Comparison of ENCODE assay signal across 11 mouse cellular contexts in the genomic region with DNA sequence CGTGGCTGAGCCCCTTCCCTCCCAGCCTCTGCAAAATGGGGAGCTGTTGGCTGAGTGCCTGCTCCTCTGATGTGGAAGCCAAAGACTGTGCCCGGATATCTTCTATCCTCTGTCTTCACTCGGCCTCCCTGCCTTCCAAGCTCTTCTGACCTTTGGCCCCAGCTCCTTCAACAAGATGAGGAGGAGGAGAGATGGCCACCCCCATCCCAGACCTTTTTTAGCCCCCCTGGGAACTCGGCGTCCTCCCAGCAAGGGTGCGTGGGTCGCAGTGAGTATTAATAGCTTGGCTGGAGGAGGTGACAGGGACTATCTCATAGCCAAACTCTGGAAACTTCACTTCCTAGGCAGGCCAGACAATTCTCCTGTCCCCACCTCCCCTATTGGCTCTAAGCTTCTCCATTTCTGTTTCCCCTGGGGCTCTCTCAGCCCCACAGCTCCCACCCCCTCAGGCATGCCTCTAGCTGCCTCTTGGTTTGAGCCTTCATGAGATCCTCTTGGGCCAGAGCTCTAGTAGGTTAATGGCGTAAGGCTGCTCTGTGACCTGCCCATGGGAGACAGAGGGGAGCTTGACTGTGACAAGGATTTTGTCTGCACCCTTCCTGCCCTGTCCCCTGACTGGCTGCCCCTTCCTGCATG. TPM values are rescaled to one million over a fixed set of nuclear protein-coding genes. Genes with fewer than 3 reads are reported as not detected.
DNase-seq lines count a peak whose midpoint lies in the region; ATAC-seq and TF ChIP-seq lines count a peak whose summit lies in the region.
"Had no signal": no experiment of that assay in that cellular context is flagged by ENCODE, and none has a peak within 500 bp of the region (broad histone marks: within the 10 kb centered on the region; RNA-seq: fewer than 3 reads in every experiment).

No protein-coding gene starts in this region.

- H3K4me1 ChIP-seq in intestine, embryonic 14.5 days (replicated peaks; ENCODE audit: control insufficient read depth, insufficient read depth, low read length), result peaks cover 3% of the 10 kb centered on the region; the same call in 1 of the 2 replicates
- H3K4me1 ChIP-seq in intestine, embryonic 15.5 days (replicated peaks), result peaks cover 4% of the 10 kb centered on the region; the same call in 1 of the 2 replicates
- peaks cover 18% of the 10 kb centered on the region for H3K4me1 ChIP-seq in cortical plate, adult 2 months (ENCODE audit: control insufficient read depth, insufficient read depth, low read length)
- peaks cover 39 to 53% of the 10 kb centered on the region in 2 experiments for H3K4me1 ChIP-seq in heart, embryonic 14.5 days (ENCODE audit: control insufficient read depth in 2 of 2, insufficient read depth in 2 of 2, low read length in 2 of 2)
- peaks cover 21% of the 10 kb centered on the region for H3K4me1 ChIP-seq in lung, embryonic 15.5 days
- no peaks in the 10 kb centered on the region for H3K4me1 ChIP-seq in forebrain, postnatal 0 days (ENCODE audit: insufficient read depth)
- H3K4me1 ChIP-seq: neural tube, embryonic 12.5 days had no signal

- DNase-seq in intestine, embryonic 14.5 days (ENCODE audit: low spot score), result no peak
- DNase-seq in layer of hippocampus, adult 9-10 months (ENCODE audit: low spot score), result no peak
- no peak for DNase-seq in forebrain, postnatal 0 days

- no peaks in the 10 kb centered on the region for H3K27me3 ChIP-seq in intestine, embryonic 14.5 days (replicated peaks; ENCODE audit: control insufficient read depth, insufficient read depth, low read length)
- no peaks in the 10 kb centered on the region for H3K27me3 ChIP-seq in intestine, embryonic 15.5 days (replicated peaks)
- H3K27me3 ChIP-seq in heart, embryonic 14.5 days (ENCODE audit: control insufficient read depth, insufficient read depth, low read length), result no peaks in the 10 kb centered on the region
- no peaks in the 10 kb centered on the region for H3K27me3 ChIP-seq in lung, embryonic 15.5 days
- H3K27me3 ChIP-seq in forebrain, postnatal 0 days (ENCODE audit: insufficient read depth, low read length), result no peaks in the 10 kb centered on the region
- H3K27me3 ChIP-seq: neural tube, embryonic 12.5 days had no signal

- peaks cover 3% of the 10 kb centered on the region; the same call in 1 of the 2 replicates for H3K9me3 ChIP-seq in intestine, embryonic 14.5 days (ENCODE audit: control insufficient read depth, low read length)
- no peaks in the 10 kb centered on the region for H3K9me3 ChIP-seq in intestine, embryonic 15.5 days
- no peaks in the 10 kb centered on the region for H3K9me3 ChIP-seq in heart, embryonic 14.5 days (ENCODE audit: control insufficient read depth, low read length)
- H3K9me3 ChIP-seq in lung, embryonic 15.5 days, result no peaks in the 10 kb centered on the region
- no peaks in the 10 kb centered on the region for H3K9me3 ChIP-seq in forebrain, postnatal 0 days (ENCODE audit: low read length)

- no peak overlapping the region for H3K4me3 ChIP-seq in intestine, embryonic 14.5 days (ENCODE audit: low read depth, low read length)
- H3K4me3 ChIP-seq in intestine, embryonic 15.5 days (replicated peaks), result no peak overlapping the region
- H3K4me3 ChIP-seq in cortical plate, adult 2 months (ENCODE audit: insufficient read depth, low read length), result no peak overlapping the region
- H3K4me3 ChIP-seq in heart, embryonic 14.5 days (ENCODE audit: control insufficient read depth in 1 of 2, insufficient read depth in 1 of 2, low read depth in 1 of 2, low read length in 2 of 2), result no peak overlapping the region
- H3K4me3 ChIP-seq in lung, embryonic 15.5 days, result no peak overlapping the region
- H3K4me3 ChIP-seq in forebrain, postnatal 0 days (ENCODE audit: low read depth, low read length), result no peak overlapping the region
- H3K4me3 ChIP-seq: neural tube, embryonic 12.5 days had no signal

- no peak overlapping the region for H3K4me2 ChIP-seq in intestine, embryonic 14.5 days (ENCODE audit: low read length)
- H3K4me2 ChIP-seq in intestine, embryonic 15.5 days (replicated peaks), result no peak overlapping the region
- peak overlapping the region; percentile 12; the same call in 1 of the 2 replicates for H3K4me2 ChIP-seq in heart, embryonic 14.5 days (ENCODE audit: low read length)
- H3K4me2 ChIP-seq in lung, embryonic 15.5 days, result peak overlapping the region; percentile 10; the same call in 1 of the 2 replicates
- H3K4me2 ChIP-seq in forebrain, postnatal 0 days (ENCODE audit: low read depth), result no peak overlapping the region
- H3K4me2 ChIP-seq: neural tube, embryonic 12.5 days had no signal

- 46% methylated on average over 8 of the region's 8 CpGs for WGBS in intestine, embryonic 14.5 days
- 49% methylated on average over 8 of the region's 8 CpGs for WGBS in intestine, embryonic 15.5 days
- WGBS in heart, embryonic 14.5 days, result 12% methylated on average over 8 of the region's 8 CpGs
- WGBS in lung, embryonic 15.5 days, result 27% methylated on average over 8 of the region's 8 CpGs
- WGBS in forebrain, postnatal 0 days, result 52% methylated on average over 8 of the region's 8 CpGs

- no peak for TF ChIP-seq CTCF in cortical plate, adult 2 months (IDR thresholded peaks at IDR 0.05; ENCODE audit: extremely low read depth, insufficient read depth, low read length)
- no peak for TF ChIP-seq CTCF in forebrain, postnatal 0 days (IDR thresholded peaks at IDR 0.05; ENCODE audit: low read depth)

- no peak for TF ChIP-seq POLR2A in cortical plate, adult 2 months (IDR thresholded peaks at IDR 0.05; ENCODE audit: extremely low read depth, insufficient read depth, low read length)

- H3K9ac ChIP-seq in intestine, embryonic 14.5 days (ENCODE audit: low read length), result no peak overlapping the region
- no peak overlapping the region for H3K9ac ChIP-seq in intestine, embryonic 15.5 days
- peak overlapping the region; percentile 1; the same call in 1 of the 2 replicates for H3K9ac ChIP-seq in heart, embryonic 14.5 days (ENCODE audit: low read length)
- no peak overlapping the region for H3K9ac ChIP-seq in lung, embryonic 15.5 days
- H3K9ac ChIP-seq in forebrain, postnatal 0 days, result no peak overlapping the region
- H3K9ac ChIP-seq: liver, embryonic 14.5 days; neural tube, embryonic 12.5 days had no signal

- 0 out of 2 replicates have a peak, but pooled peaks have one; percentile 14 for ATAC-seq in intestine, embryonic 14.5 days (replicated peaks; ENCODE audit: low FRiP score, low TSS enrichment, low read depth)
- no peak; the same call in 1 of the 2 replicates for ATAC-seq in intestine, embryonic 15.5 days
- ATAC-seq in heart, embryonic 14.5 days (ENCODE audit: insufficient number of reproducible peaks, insufficient read depth, low FRiP score, low read depth), result 0 out of 2 replicates have a peak, but pooled peaks have one; percentile 33
- ATAC-seq in lung, embryonic 15.5 days (ENCODE audit: borderline replicate concordance, extremely low read depth, low FRiP score, low TSS enrichment), result peak; percentile 60; the same call in 1 of the 2 replicates
- no peak for ATAC-seq in cerebellum, adult (ENCODE audit: insufficient number of reproducible peaks, low FRiP score, low TSS enrichment)
- ATAC-seq in forebrain, postnatal 0 days, result no peak
- ATAC-seq: inflammation-experienced regulatory T-cells, adult 6 months had no signal

- no peaks in the 10 kb centered on the region for H3K36me3 ChIP-seq in intestine, embryonic 14.5 days (ENCODE audit: control insufficient read depth, insufficient read depth, low read length)
- no peaks in the 10 kb centered on the region for H3K36me3 ChIP-seq in intestine, embryonic 15.5 days
- H3K36me3 ChIP-seq in heart, embryonic 14.5 days (ENCODE audit: control insufficient read depth, insufficient read depth, low read length), result no peaks in the 10 kb centered on the region
- no peaks in the 10 kb centered on the region for H3K36me3 ChIP-seq in lung, embryonic 15.5 days
- H3K36me3 ChIP-seq in forebrain, postnatal 0 days (ENCODE audit: insufficient read depth), result no peaks in the 10 kb centered on the region
- H3K36me3 ChIP-seq: neural tube, embryonic 12.5 days had no signal

- no peak overlapping the region for H3K27ac ChIP-seq in intestine, embryonic 14.5 days (ENCODE audit: low read depth)
- no peak overlapping the region for H3K27ac ChIP-seq in intestine, embryonic 15.5 days
- H3K27ac ChIP-seq in cortical plate, adult 2 months (ENCODE audit: insufficient read depth, low read length), result 0 out of 2 replicates have a peak overlapping the region, but pooled peaks have one; percentile 34
- H3K27ac ChIP-seq in heart, embryonic 14.5 days (replicated peaks in 1 of 2; ENCODE audit: control insufficient read depth in 1 of 2, insufficient read depth in 1 of 2, low read depth in 2 of 2, low read length in 2 of 2), result peak overlapping the region; percentile 40 to 75
- H3K27ac ChIP-seq in lung, embryonic 15.5 days, result 0 out of 2 replicates have a peak overlapping the region, but pooled peaks have one; percentile 42
- no peak overlapping the region for H3K27ac ChIP-seq in forebrain, postnatal 0 days (ENCODE audit: low read depth, low read length)
- H3K27ac ChIP-seq: liver, embryonic 14.5 days; neural tube, embryonic 12.5 days had no signal

RNA-seq across cellular contexts. Expression of a gene that starts 22.7 kb away (rescaled TPM):
- 1,252 and 1,315 TPM in 2 replicates for polyA plus RNA-seq in intestine, embryonic 14.5 days (2014; fragmentation: Nextera tagmentation; extraction: Ambion mirVana)
- 981 and 1,002 TPM in 2 replicates for polyA plus RNA-seq in intestine, embryonic 15.5 days (2015; fragmentation: Nextera tagmentation; extraction: Ambion mirVana)
- polyA plus RNA-seq in cortical plate, adult 2 months (2012; rRNA removed), result 666 and 719 TPM in 2 replicates
- 691 and 781 TPM in 2 replicates for polyA plus RNA-seq in heart, embryonic 14.5 days (2014; fragmentation: Nextera tagmentation; extraction: Ambion mirVana)
- polyA plus RNA-seq in lung, embryonic 15.5 days (2015; fragmentation: Nextera tagmentation; extraction: Ambion mirVana), result 988 and 1,033 TPM in 2 replicates
- 890 and 984 TPM in 2 replicates for total RNA-seq in forebrain, postnatal 0 days (2014; rRNA removed)
- polyA plus RNA-seq in forebrain, postnatal 0 days (2015; fragmentation: Nextera tagmentation; extraction: Ambion mirVana), result 678 and 804 TPM in 2 replicates

RNA-seq across cellular contexts. Expression of a gene that starts 31.6 kb away (rescaled TPM):
- polyA plus RNA-seq in intestine, embryonic 14.5 days (2014; fragmentation: Nextera tagmentation; extraction: Ambion mirVana), result 38.6 and 39.8 TPM in 2 replicates
- 47.7 and 48.7 TPM in 2 replicates for polyA plus RNA-seq in intestine, embryonic 15.5 days (2015; fragmentation: Nextera tagmentation; extraction: Ambion mirVana)
- polyA plus RNA-seq in cortical plate, adult 2 months (2012; rRNA removed), result 10.7 and 12.1 TPM in 2 replicates
- 22.8 and 24.8 TPM in 2 replicates for polyA plus RNA-seq in heart, embryonic 14.5 days (2014; fragmentation: Nextera tagmentation; extraction: Ambion mirVana)
- polyA plus RNA-seq in lung, embryonic 15.5 days (2015; fragmentation: Nextera tagmentation; extraction: Ambion mirVana), result 31.6 and 32.6 TPM in 2 replicates
- total RNA-seq in forebrain, postnatal 0 days (2014; rRNA removed), result 12.9 and 18.1 TPM in 2 replicates
- 20.5 and 21.0 TPM in 2 replicates for polyA plus RNA-seq in forebrain, postnatal 0 days (2015; fragmentation: Nextera tagmentation; extraction: Ambion mirVana)

RNA-seq across cellular contexts. Expression of a gene that starts 38.1 kb away (rescaled TPM):
- polyA plus RNA-seq in intestine, embryonic 14.5 days (2014; fragmentation: Nextera tagmentation; extraction: Ambion mirVana), result 16.5 and 19.8 TPM in 2 replicates
- polyA plus RNA-seq in intestine, embryonic 15.5 days (2015; fragmentation: Nextera tagmentation; extraction: Ambion mirVana), result 10.0 and 10.3 TPM in 2 replicates
- polyA plus RNA-seq in cortical plate, adult 2 months (2012; rRNA removed), result 128 and 130 TPM in 2 replicates
- 16.4 and 19.8 TPM in 2 replicates for polyA plus RNA-seq in heart, embryonic 14.5 days (2014; fragmentation: Nextera tagmentation; extraction: Ambion mirVana)
- polyA plus RNA-seq in lung, embryonic 15.5 days (2015; fragmentation: Nextera tagmentation; extraction: Ambion mirVana), result 16.5 and 17.5 TPM in 2 replicates
- total RNA-seq in forebrain, postnatal 0 days (2014; rRNA removed), result 43.5 and 44.5 TPM in 2 replicates
- polyA plus RNA-seq in forebrain, postnatal 0 days (2015; fragmentation: Nextera tagmentation; extraction: Ambion mirVana), result 16.5 and 16.7 TPM in 2 replicates

RNA-seq across cellular contexts. Expression of a gene that starts 40.7 kb away (rescaled TPM):
- polyA plus RNA-seq in intestine, embryonic 14.5 days (2014; fragmentation: Nextera tagmentation; extraction: Ambion mirVana), result 25.7 and 27.2 TPM in 2 replicates
- polyA plus RNA-seq in intestine, embryonic 15.5 days (2015; fragmentation: Nextera tagmentation; extraction: Ambion mirVana), result 25.4 and 31.8 TPM in 2 replicates
- 37.9 and 42.8 TPM in 2 replicates for polyA plus RNA-seq in cortical plate, adult 2 months (2012; rRNA removed)
- 6.6 and 7.1 TPM in 2 replicates for polyA plus RNA-seq in heart, embryonic 14.5 days (2014; fragmentation: Nextera tagmentation; extraction: Ambion mirVana)
- 12.8 and 15.3 TPM in 2 replicates for polyA plus RNA-seq in lung, embryonic 15.5 days (2015; fragmentation: Nextera tagmentation; extraction: Ambion mirVana)
- 10.5 and 13.8 TPM in 2 replicates for total RNA-seq in forebrain, postnatal 0 days (2014; rRNA removed)
- polyA plus RNA-seq in forebrain, postnatal 0 days (2015; fragmentation: Nextera tagmentation; extraction: Ambion mirVana), result 7.6 and 8.8 TPM in 2 replicates

RNA-seq across cellular contexts. Expression of a gene that starts 40.9 kb away (rescaled TPM):
- 55.9 and 58.2 TPM in 2 replicates for polyA plus RNA-seq in intestine, embryonic 14.5 days (2014; fragmentation: Nextera tagmentation; extraction: Ambion mirVana)
- 49.1 and 51.0 TPM in 2 replicates for polyA plus RNA-seq in intestine, embryonic 15.5 days (2015; fragmentation: Nextera tagmentation; extraction: Ambion mirVana)
- polyA plus RNA-seq in cortical plate, adult 2 months (2012; rRNA removed), result 88.0 and 94.9 TPM in 2 replicates
- 55.9 and 57.5 TPM in 2 replicates for polyA plus RNA-seq in heart, embryonic 14.5 days (2014; fragmentation: Nextera tagmentation; extraction: Ambion mirVana)
- 52.5 and 53.2 TPM in 2 replicates for polyA plus RNA-seq in lung, embryonic 15.5 days (2015; fragmentation: Nextera tagmentation; extraction: Ambion mirVana)
- total RNA-seq in forebrain, postnatal 0 days (2014; rRNA removed), result 54.4 and 63.2 TPM in 2 replicates
- polyA plus RNA-seq in forebrain, postnatal 0 days (2015; fragmentation: Nextera tagmentation; extraction: Ambion mirVana), result 84.1 and 87.1 TPM in 2 replicates

Comparison
In these comparisons a context has a peak if more than half of its experiments do, and no peak if none do; other contexts are left out.
1. ATAC-seq: peak in intestine, embryonic 14.5 days (single experiment), heart, embryonic 14.5 days (single experiment) and lung, embryonic 15.5 days (single experiment); none in intestine, embryonic 15.5 days (single experiment), cerebellum, adult (single experiment) and forebrain, postnatal 0 days (single experiment).
2. H3K27ac ChIP-seq: peak in cortical plate, adult 2 months (single experiment), heart, embryonic 14.5 days (2 of 2) and lung, embryonic 15.5 days (single experiment); none in intestine, embryonic 14.5 days (single experiment), intestine, embryonic 15.5 days (single experiment) and forebrain, postnatal 0 days (single experiment).
3. H3K4me2 ChIP-seq: peak in heart, embryonic 14.5 days (single experiment) and lung, embryonic 15.5 days (single experiment); none in intestine, embryonic 14.5 days (single experiment), intestine, embryonic 15.5 days (single experiment) and forebrain, postnatal 0 days (single experiment).